Mouse (Mus musculus) lung, postnatal 36 days (tissue): Measurements from ENCODE around the gene Defb29.

ENCODE experiments used
- DNase-seq: peaks from one replicate; pipeline ENCODE4 v3.0.0; 2022; ENCODE audit warnings: mixed read lengths

Defb29 gene

DNA sequence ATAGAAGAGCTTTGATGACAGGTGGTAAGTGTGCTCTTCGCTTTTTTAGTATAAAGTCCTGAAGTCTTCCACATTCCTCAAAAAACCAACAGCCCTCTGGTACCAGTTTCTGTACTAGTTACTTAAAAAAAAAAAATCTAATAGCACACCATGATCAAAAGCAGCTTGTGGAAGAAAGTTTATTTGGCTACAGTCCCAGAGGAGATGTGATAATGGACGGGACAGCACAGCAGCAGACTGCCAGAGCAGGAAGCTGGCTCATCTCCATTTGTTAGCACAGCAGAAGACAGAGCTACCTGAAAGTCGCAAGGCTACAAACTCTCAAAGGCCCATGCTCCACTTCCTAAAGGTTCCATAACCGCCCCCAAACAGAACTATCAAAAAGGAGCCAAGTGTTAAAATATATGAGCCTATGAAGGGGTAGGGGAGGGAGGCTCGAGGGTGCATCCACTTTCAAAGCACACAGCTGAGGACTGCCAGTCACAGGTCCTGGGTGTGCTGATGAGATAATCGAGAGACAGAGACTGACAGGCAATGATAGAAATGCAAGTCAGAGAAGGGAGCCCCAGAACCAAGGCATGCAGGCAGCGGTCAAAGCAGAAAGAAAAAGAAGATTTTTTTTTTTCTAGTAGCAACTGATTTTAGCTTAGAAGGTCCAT, 39.6 kb downstream of the Defb29 start:
- DNase-seq, result no peak

DNA sequence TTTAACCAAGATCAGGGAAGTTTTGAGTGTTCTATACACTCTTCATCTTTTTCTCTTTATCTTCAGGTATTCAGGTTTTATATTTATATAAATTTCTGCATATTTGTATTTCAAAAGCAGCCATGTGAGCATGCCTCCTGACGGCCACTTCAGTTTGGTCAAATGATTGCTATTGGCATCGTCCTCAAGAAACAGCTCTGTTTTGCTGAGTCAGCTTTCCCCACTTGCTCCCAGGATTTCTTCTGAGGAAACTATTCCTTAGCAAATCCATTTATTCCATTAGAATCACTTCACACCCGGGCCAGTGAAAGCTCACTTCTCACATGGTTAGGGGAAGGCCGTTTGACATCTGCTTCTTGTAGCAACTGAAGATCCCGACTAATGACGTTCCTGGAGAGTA, 41.9 kb downstream of the Defb29 start:
- no peak for DNase-seq

DNA sequence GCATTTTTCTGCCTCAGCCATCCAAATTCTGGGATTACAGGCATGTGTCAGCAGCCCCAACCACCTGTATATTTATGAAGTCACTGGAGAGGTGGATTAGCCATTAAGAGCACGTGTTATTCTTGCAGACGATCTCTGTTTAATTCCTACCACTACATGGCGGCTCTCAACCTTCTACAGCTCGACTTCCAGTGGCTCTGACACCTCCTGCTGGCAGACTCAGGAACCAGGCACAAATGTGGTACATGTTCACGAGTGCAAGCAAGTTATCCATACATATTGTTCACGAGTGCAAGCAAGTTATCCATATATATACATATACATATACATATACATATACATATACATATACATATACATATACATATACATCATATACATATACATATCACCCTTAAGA, 46.7 kb downstream of the Defb29 start:
- no peak for DNase-seq

DNA sequence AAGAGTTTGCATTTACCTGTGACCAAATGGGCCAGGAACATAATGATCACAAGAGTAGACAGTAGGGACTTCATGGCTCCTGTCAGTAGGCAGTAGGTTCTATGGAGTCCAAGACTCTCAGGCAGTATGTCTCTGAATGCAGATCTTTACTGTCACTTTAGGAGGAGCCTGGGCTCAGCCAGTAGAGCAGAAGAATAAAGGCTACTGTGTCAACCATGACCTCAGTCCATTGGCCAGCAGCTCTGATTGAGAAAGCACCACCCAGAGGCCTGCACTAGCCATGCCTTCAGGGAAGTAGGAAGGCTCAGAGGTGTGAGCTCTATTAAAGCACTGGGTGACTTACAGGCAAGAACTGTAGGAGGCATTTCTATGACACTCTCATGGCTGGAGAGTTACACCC, 49.9 kb downstream of the Defb29 start, which contains the start of gene Defb22:
Gene Defb22, minus strand, starts transcription at position 101 of the 400 bp plus-strand sequence.
- DNase-seq, result no peak
